Mouse (Mus musculus): ENCODE results near the gene Xlr3a. TPM values are rescaled to one million over a fixed set of nuclear protein-coding genes. Genes with fewer than 3 reads are reported as not detected.
"Not testable (repeated sequence)": the region's sequence is repeated elsewhere in the genome, so short reads cannot be mapped to it uniquely, and the experiment has no call there.

Xlr3a gene
- polyA plus RNA-seq (2012; rRNA removed), result 2.3 and 3.3 TPM in 2 replicates

DNA sequence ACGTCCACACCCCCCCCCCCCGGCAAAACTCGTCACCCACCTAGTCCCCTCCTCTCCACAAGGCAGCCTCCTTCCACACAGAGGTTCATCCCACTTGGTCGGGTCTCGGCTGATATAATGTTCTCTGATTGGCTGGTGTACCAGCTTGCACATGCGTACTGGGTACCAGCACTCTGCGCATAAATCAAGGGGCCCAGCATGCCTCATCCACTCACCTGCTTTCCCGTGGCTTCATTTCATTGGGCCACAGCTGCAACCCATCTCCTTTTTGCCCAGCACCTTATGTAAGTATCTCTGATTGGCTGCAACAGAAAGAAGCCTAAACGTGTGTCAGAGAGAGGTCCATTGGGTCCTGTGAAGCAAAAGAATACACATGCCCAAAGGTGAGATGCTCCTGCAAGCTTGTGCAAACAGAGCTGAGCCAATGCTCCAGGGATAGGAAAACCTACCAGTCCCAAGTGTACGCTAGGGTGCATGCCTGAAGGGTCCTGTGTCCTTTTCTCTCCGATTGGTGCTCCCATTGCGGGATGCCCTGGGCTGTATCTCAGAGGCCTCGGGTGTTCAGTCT is at the start of gene Xlr3a:
TSS of gene Xlr3a (minus strand) at position 155 of the 568 bp plus-strand sequence.
- not testable (repeated sequence) for H3K4me3 ChIP-seq (replicated peaks; ENCODE audit: insufficient read depth, low read depth, low read length); H3K4me1 ChIP-seq (ENCODE audit: control insufficient read depth, insufficient read depth, low read length); H3K27me3 ChIP-seq (ENCODE audit: control insufficient read depth, insufficient read depth, low read length); H3K27ac ChIP-seq (ENCODE audit: insufficient read depth, low read length)
- peak in 1 of 2 experiments; percentile 52 for DNase-seq
- 80% methylated on average over 13 of the region's 13 CpGs for WGBS

DNA sequence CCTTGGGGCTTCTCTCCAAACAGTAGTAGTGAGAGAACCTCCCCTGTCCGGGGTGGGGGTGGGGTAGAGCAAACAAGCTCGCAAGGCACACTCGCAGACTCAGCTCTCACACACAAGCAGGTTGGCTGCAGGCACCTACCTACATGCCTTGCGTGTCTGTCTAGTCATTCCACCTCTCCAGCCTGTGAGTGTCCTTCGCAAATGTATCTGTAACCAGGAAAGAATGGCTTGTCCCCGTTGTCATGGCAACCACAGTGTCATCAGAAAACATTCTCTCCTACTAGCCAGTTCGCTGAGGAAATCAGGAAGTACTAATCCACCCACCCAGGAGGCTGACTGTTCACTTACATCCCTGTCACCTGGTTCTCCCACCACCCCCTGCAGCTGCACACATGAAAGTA is 46.3 kb upstream of the Xlr3a start:
- H3K4me3 ChIP-seq (replicated peaks; ENCODE audit: insufficient read depth, low read depth, low read length); H3K27me3 ChIP-seq (ENCODE audit: control insufficient read depth, insufficient read depth, low read length); DNase-seq; H3K4me1 ChIP-seq (ENCODE audit: control insufficient read depth, insufficient read depth, low read length); H3K27ac ChIP-seq (ENCODE audit: insufficient read depth, low read length): not testable (repeated sequence)
- WGBS, result no CpG with 5 or more reads among the region's 7 CpGs

DNA sequence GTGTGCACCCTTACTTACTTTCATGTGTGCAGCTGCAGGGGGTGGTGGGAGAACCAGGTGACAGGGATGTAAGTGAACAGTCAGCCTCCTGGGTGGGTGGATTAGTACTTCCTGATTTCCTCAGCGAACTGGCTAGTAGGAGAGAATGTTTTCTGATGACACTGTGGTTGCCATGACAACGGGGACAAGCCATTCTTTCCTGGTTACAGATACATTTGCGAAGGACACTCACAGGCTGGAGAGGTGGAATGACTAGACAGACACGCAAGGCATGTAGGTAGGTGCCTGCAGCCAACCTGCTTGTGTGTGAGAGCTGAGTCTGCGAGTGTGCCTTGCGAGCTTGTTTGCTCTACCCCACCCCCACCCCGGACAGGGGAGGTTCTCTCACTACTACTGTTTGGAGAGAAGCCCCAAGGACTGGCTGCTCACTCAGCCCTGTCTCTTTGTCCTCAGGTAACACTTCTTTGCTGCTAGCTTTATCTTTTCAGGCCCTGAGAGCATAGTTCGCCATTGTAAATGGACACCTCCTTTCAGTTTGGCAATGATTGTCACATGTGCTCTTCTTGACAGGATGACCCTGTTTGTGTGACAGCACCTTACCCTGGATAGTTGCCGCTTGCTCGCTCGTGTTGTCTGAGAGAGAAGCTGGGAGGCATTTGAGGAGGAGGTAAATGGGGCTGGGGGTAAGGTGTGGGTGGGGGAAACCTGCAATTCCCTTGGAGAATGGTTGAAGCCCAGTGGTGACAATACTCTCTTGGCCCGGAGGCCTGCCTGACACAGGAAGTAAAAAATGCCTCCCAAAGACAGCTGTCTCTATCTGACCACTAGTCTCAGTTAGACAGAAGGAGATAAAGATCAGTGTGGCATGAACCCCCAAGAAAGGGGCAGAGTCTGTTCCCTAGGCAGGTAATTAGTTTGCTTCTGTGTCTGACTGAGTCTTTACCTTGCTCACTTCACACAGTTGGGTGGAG is 26.2 kb upstream of the Xlr3a start:
- not testable (repeated sequence) for H3K4me3 ChIP-seq (replicated peaks; ENCODE audit: insufficient read depth, low read depth, low read length); H3K4me1 ChIP-seq (ENCODE audit: control insufficient read depth, insufficient read depth, low read length); H3K27ac ChIP-seq (ENCODE audit: insufficient read depth, low read length); DNase-seq; H3K27me3 ChIP-seq (ENCODE audit: control insufficient read depth, insufficient read depth, low read length)
- no CpG with 5 or more reads among the region's 12 CpGs for WGBS

DNA sequence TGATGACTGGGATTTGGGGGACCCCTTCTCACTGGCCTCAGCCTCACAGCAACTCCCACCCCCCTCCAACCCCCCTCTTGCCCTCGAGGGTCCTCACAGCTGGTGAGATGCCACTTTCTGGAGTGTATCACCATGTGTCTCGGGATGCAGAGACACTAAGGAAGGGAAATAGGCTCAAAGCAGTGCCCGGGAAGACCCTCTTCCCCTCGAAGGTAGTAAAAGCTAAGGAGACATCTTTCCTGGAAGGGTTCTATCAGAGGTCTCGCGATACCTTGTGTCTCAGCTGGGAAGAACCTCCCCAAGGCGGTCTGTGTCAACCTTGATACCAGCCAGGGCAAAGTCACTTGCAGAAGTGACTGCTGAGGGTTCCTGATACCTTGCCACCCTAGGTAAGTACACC is 19.9 kb upstream of the Xlr3a start, which contains the start of gene Gm14685:
TSS of gene Gm14685 (plus strand) at position 301 of the 400 bp plus-strand sequence.
- not testable (repeated sequence) for H3K4me1 ChIP-seq (ENCODE audit: control insufficient read depth, insufficient read depth, low read length); DNase-seq
- no CpG with 5 or more reads among the region's 7 CpGs for WGBS

DNA sequence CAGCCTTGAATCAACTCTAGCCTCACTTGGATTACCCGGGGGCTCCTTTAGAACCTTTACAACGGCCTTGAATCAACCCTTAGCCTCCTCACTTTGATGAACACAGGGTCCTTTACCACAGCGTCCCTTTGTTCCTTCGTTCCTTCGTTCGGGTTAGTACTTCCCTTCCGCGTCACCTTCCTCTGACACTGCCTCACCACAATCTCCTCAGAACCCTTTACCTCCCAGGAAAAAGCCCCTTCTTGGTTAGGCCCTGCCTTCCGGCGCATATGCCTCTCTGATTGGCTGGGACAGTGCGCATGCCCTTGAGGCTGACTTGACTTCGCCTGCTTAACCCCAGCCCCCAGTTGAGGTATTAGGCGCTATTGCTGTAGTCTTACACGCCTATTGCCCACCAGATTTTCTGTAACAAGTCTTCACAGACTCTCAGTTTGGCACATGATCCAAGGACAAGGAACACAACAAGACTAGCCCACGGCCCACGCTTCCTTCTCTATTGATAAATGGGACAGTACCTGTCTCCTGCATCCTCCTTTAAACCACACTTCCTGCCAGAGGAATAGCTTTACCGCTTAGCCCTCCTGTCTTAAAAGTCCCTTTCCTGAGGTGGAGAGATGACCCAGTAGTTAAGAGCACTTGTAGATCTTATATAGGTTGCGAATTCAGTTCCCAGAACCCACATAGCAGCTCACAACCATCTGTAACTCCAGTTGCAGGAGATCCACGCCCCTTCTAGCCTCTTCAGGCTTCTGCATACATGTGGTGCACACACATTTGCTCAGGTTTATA is 14.4 kb downstream of the Xlr3a start, which contains the start of gene Xlr4a:
TSS of gene Xlr4a (minus strand) at position 212 of the 789 bp plus-strand sequence.
- H3K4me3 ChIP-seq (replicated peaks; ENCODE audit: insufficient read depth, low read depth, low read length); DNase-seq: not testable (repeated sequence)
- WGBS, result 89% methylated on average over 19 of the region's 19 CpGs

More for the DNA sequence above, 19.9 kb upstream of the Xlr3a start, which contains the start of gene Gm14685:
- H3K27ac ChIP-seq (ENCODE audit: insufficient read depth, low read length); H3K27me3 ChIP-seq (ENCODE audit: control insufficient read depth, insufficient read depth, low read length); H3K4me3 ChIP-seq (replicated peaks; ENCODE audit: insufficient read depth, low read depth, low read length): not testable (repeated sequence)

DNA sequence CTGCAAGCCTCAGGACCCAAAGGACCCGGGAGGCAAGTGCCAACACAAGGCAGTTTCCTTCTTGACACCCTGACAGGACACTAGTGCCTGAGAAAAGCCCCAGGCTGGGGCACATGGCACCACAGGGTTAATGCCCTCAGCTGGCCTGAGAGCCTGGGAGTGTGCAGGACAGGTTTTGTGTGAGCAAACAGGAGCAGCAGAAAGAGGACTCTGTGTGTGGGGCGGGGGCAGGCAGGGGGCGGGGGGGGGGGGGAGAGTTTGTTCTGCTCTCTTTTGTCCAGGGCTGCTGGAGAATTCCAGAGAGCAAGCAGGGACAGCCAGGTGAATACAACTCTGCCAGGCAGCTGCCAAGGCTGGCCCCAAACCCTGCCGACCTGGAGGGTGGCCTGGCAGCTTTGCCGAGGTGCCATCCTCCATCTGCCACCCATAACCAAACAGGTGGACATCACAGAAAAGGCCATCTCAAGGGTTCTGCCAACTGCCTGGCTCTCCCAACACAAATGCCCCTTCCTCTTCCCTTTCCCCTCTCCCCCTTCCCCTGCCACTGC is 30.1 kb downstream of the Xlr3a start:
- H3K4me1 ChIP-seq (ENCODE audit: control insufficient read depth, insufficient read depth, low read length); H3K4me3 ChIP-seq (replicated peaks; ENCODE audit: insufficient read depth, low read depth, low read length); H3K27ac ChIP-seq (ENCODE audit: insufficient read depth, low read length); H3K27me3 ChIP-seq (ENCODE audit: control insufficient read depth, insufficient read depth, low read length): not testable (repeated sequence)
- no CpG with 5 or more reads among the region's 5 CpGs for WGBS
- DNase-seq, result peak in 1 of 2 experiments; percentile 36

More for the DNA sequence above, 14.4 kb downstream of the Xlr3a start, which contains the start of gene Xlr4a:
- H3K27ac ChIP-seq (ENCODE audit: insufficient read depth, low read length); H3K27me3 ChIP-seq (ENCODE audit: control insufficient read depth, insufficient read depth, low read length); H3K4me1 ChIP-seq (ENCODE audit: control insufficient read depth, insufficient read depth, low read length): not testable (repeated sequence)

DNA sequence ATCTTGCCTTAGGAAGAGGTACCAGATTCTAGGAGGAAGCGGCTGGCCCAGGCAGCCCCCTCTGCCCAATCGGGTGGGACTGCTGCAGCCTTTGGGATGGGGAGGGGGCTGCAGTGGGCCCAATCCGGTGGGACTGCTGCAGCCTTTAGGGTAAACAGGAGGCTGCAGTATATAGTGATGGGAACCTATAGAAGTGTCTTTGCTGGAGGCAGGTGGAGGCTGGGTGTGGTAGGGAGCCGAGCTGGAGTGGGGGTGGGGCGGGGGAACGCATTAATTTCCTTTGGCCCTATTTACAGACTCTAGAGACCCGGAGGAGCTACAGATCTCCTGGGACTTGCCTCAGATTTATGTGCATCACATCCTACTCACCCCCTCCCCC is 32.5 kb downstream of the Xlr3a start, which contains the start of gene Pnma3:
TSS of gene Pnma3 (plus strand) at position 373 of the 379 bp plus-strand sequence.
- Histone ChIP-seq H3K27ac (ENCODE audit: insufficient read depth, low read length) (peak within 1 kb of the TSS; percentile 80), H3K4me1 (ENCODE audit: control insufficient read depth, insufficient read depth, low read length) (no peaks in the 10 kb centered on the region; the same call in none of the 2 replicates), H3K4me3 (replicated peaks; ENCODE audit: insufficient read depth, low read depth, low read length) (peak within 1 kb of the TSS; percentile 62), H3K27me3 (ENCODE audit: control insufficient read depth, insufficient read depth, low read length) (no peaks in the 10 kb centered on the region)
- 9% methylated on average over 7 of the region's 7 CpGs for WGBS
- DNase-seq, result peak in 1 of 2 experiments; percentile 25
- TF ChIP-seq CTCF (IDR thresholded peaks at IDR 0.05; ENCODE audit: borderline replicate concordance, insufficient read depth, low read depth, low read length), result no peak
- no peak for TF ChIP-seq POLR2A (IDR thresholded peaks at IDR 0.05; ENCODE audit: borderline replicate concordance, insufficient read depth, low read length)
